Mouse (Mus musculus): Measurements from ENCODE around the gene Olfr1131. TPM values are rescaled to one million over a fixed set of nuclear protein-coding genes. Genes with fewer than 3 reads are reported as not detected.

Olfr1131 gene
- not detected in 4 replicates for total RNA-seq (2023; ENCODE audit: inconsistent age)

GRCm38 (mm10) chr2:87626804-87627203 is at the start of gene Olfr1131:
Gene Olfr1131, plus strand, starts transcription at chr2:87627104.

GRCm38 (mm10) chr2:87605912-87606311 is 21.0 kb upstream of the Olfr1131 start, which contains the start of gene Olfr1130:
Gene Olfr1130, plus strand, starts transcription at chr2:87606212.

GRCm38 (mm10) chr2:87637435-87637834 is 10.5 kb downstream of the Olfr1131 start, which contains the start of gene Olfr1132:
Gene Olfr1132, minus strand, starts transcription at chr2:87637535.

GRCm38 (mm10) chr2:87647274-87647673 is 20.4 kb downstream of the Olfr1131 start, which contains the start of gene Olfr1133:
Gene Olfr1133, minus strand, starts transcription at chr2:87647374.

GRCm38 (mm10) chr2:87658360-87658759 is 31.5 kb downstream of the Olfr1131 start, which contains the start of gene Olfr1134:
Gene Olfr1134, minus strand, starts transcription at chr2:87658460.

GRCm38 (mm10) chr2:87673564-87673963 is 46.7 kb downstream of the Olfr1131 start, which contains the start of gene Olfr1135:
Gene Olfr1135, minus strand, starts transcription at chr2:87673664.

Other genes with a start within 250 kb of the Olfr1131 start
- gene Olfr1122, start 241.3 kb upstream of the Olfr1131 start, total RNA-seq (2023; ENCODE audit: inconsistent age), result 0.10 TPM in 1 of 4 replicates, not detected in the others
- gene Olfr1123, start 210.5 kb upstream of the Olfr1131 start, total RNA-seq (2023; ENCODE audit: inconsistent age), result not detected in 4 replicates
- gene Olfr1124, start 196.8 kb upstream of the Olfr1131 start, total RNA-seq (2023; ENCODE audit: inconsistent age), result not detected in 4 replicates
- gene Olfr1126, start 173.1 kb upstream of the Olfr1131 start, total RNA-seq (2023; ENCODE audit: inconsistent age), result not detected in 4 replicates
- gene Pramel7, start 130.0 kb upstream of the Olfr1131 start, total RNA-seq (2023; ENCODE audit: inconsistent age), result not detected in 4 replicates
- gene Pramel6, start 120.5 kb upstream of the Olfr1131 start, total RNA-seq (2023; ENCODE audit: inconsistent age), result not detected in 4 replicates
- gene Olfr153, start 95.3 kb upstream of the Olfr1131 start, total RNA-seq (2023; ENCODE audit: inconsistent age), result not detected in 4 replicates
- gene Olfr1128, start 81.6 kb upstream of the Olfr1131 start, total RNA-seq (2023; ENCODE audit: inconsistent age), result not detected in 4 replicates
- not detected in 4 replicates for gene Olfr1129, start 53.2 kb upstream of the Olfr1131 start, total RNA-seq (2023; ENCODE audit: inconsistent age)
- gene Olfr1130, start 20.9 kb upstream of the Olfr1131 start, total RNA-seq (2023; ENCODE audit: inconsistent age), result not detected in 4 replicates
- gene Olfr1132, start 10.4 kb downstream of the Olfr1131 start, total RNA-seq (2023; ENCODE audit: inconsistent age), result not detected in 4 replicates
- gene Olfr1133, start 20.3 kb downstream of the Olfr1131 start, total RNA-seq (2023; ENCODE audit: inconsistent age), result not detected in 4 replicates
- not detected in 4 replicates for gene Olfr1134, start 31.4 kb downstream of the Olfr1131 start, total RNA-seq (2023; ENCODE audit: inconsistent age)
- not detected in 4 replicates for gene Olfr1135, start 46.6 kb downstream of the Olfr1131 start, total RNA-seq (2023; ENCODE audit: inconsistent age)
- not detected in 4 replicates for gene Olfr1136, start 66.8 kb downstream of the Olfr1131 start, total RNA-seq (2023; ENCODE audit: inconsistent age)
- gene Olfr1137, start 86.1 kb downstream of the Olfr1131 start, total RNA-seq (2023; ENCODE audit: inconsistent age), result not detected in 4 replicates
- not detected in 4 replicates for gene Olfr1138, start 112.9 kb downstream of the Olfr1131 start, total RNA-seq (2023; ENCODE audit: inconsistent age)
- not detected in 4 replicates for gene Olfr1140, start 116.6 kb downstream of the Olfr1131 start, total RNA-seq (2023; ENCODE audit: inconsistent age)
- not detected in 4 replicates for gene Olfr1141, start 126.9 kb downstream of the Olfr1131 start, total RNA-seq (2023; ENCODE audit: inconsistent age)
- not detected in 4 replicates for gene Olfr152, start 152.4 kb downstream of the Olfr1131 start, total RNA-seq (2023; ENCODE audit: inconsistent age)
- gene Olfr1143, start 173.5 kb downstream of the Olfr1131 start, total RNA-seq (2023; ENCODE audit: inconsistent age), result not detected in 4 replicates
- not detected in 4 replicates for gene Olfr1145, start 182.7 kb downstream of the Olfr1131 start, total RNA-seq (2023; ENCODE audit: inconsistent age)
- gene Olfr1148, start 203.4 kb downstream of the Olfr1131 start, total RNA-seq (2023; ENCODE audit: inconsistent age), result not detected in 4 replicates
- gene Olfr1150-ps1, start 216.9 kb downstream of the Olfr1131 start, total RNA-seq (2023; ENCODE audit: inconsistent age), result not detected in 4 replicates
- gene Olfr1151, start 228.8 kb downstream of the Olfr1131 start, total RNA-seq (2023; ENCODE audit: inconsistent age), result not detected in 4 replicates
- not detected in 4 replicates for gene Olfr1152, start 239.4 kb downstream of the Olfr1131 start, total RNA-seq (2023; ENCODE audit: inconsistent age)